Mouse (Mus musculus) stomach, embryonic 15.5 days (tissue): Measurements from ENCODE around the gene Arhgef40. TPM values are rescaled to one million over a fixed set of nuclear protein-coding genes. Genes with fewer than 3 reads are reported as not detected.

ENCODE experiments used
- ATAC-seq: fragments of 200-750 bp; cut with Nextera tagmentation; 2 replicates; pipeline ENCODE4 v1.8.0; 2017; ENCODE audit warnings: low read depth, moderate number of reproducible peaks, moderate TSS enrichment; ENCODE audit not compliant: insufficient read depth, low FRiP score
- H3K27ac ChIP-seq: fragments of 300-500 bp; sonication (generic); 2 replicates; pipeline ENCODE4 v1.5.1; 2015; ENCODE audit warnings: mild to moderate bottlenecking, inconsistent platforms
- H3K27me3 ChIP-seq: fragments of 300-500 bp; sonication (generic); replicated peaks from 2 replicates; pipeline ENCODE4 v1.6.1; 2015; ENCODE audit warnings: inconsistent platforms
- H3K36me3 ChIP-seq: fragments of 300-500 bp; sonication (generic); 2 replicates; pipeline ENCODE4 v1.6.1; 2015; ENCODE audit warnings: inconsistent platforms
- H3K4me1 ChIP-seq: fragments of 300-500 bp; sonication (generic); 2 replicates; pipeline ENCODE4 v1.6.1; 2015; ENCODE audit warnings: inconsistent platforms
- H3K4me2 ChIP-seq: fragments of 300-500 bp; sonication (generic); 2 replicates; pipeline ENCODE4 v1.6.1; 2015; ENCODE audit warnings: mild to moderate bottlenecking, inconsistent platforms
- H3K4me3 ChIP-seq: fragments of 300-500 bp; sonication (generic); replicated peaks from 2 replicates; pipeline ENCODE4 v1.5.1; 2015; ENCODE audit warnings: inconsistent platforms
- H3K9ac ChIP-seq: fragments of 300-500 bp; sonication (generic); 2 replicates; pipeline ENCODE4 v1.6.1; 2015; ENCODE audit warnings: inconsistent platforms
- H3K9me3 ChIP-seq: fragments of 300-500 bp; sonication (generic); 2 replicates; pipeline ENCODE4 v1.6.1; 2016; ENCODE audit warnings: inconsistent platforms
- WGBS: fragments of 180-500 bp; shearing (Covaris S2); methylation state at CpG from one replicate; pipeline ENCODE4 v1.1.7; 2015; 5-methylcytosine and 5-hydroxymethylcytosine counted together
- polyA plus RNA-seq: library from polyadenylated mRNA; unstranded; fragments of >200 nt; fragmentation: Nextera tagmentation; extraction: Ambion mirVana; gene quantifications from 2 replicates; pipeline ENCODE4 v1.2.1, GENCODE M21; 2015

Gene Arhgef40
- polyA plus RNA-seq, 1 experiment from 2014 or later: 85.7 TPM

- Histone ChIP-seq H3K9me3 (no peaks in the 10 kb centered on the region), H3K4me2 (no peak overlapping the region), H3K27ac (no peak overlapping the region), H3K36me3 (peaks cover 53% of the 10 kb centered on the region), H3K4me1 (peaks cover 19% of the 10 kb centered on the region), H3K27me3 (no peaks in the 10 kb centered on the region), H3K4me3 (no peak overlapping the region), H3K9ac (no peak overlapping the region)
- 79% methylated on average over 6 of the region's 6 CpGs for WGBS
- ATAC-seq: no peak
Observed at GRCm38 (mm10) chr14:52005616-52006015, 21.1 kb downstream of the Arhgef40 start.

GRCm38 (mm10) chr14:52006241-52006640 is 21.7 kb downstream of the Arhgef40 start:
- no peaks in the 10 kb centered on the region for H3K27me3 ChIP-seq
- no peak overlapping the region for H3K9ac ChIP-seq
- H3K9me3 ChIP-seq: no peaks in the 10 kb centered on the region
- 80% methylated on average over 8 of the region's 8 CpGs for WGBS
- peaks cover 22% of the 10 kb centered on the region for H3K4me1 ChIP-seq
- H3K27ac ChIP-seq: no peak overlapping the region
- no peak overlapping the region for H3K4me3 ChIP-seq
- H3K4me2 ChIP-seq: no peak overlapping the region
- no peak for ATAC-seq
- peaks cover 50% of the 10 kb centered on the region for H3K36me3 ChIP-seq

DNA sequence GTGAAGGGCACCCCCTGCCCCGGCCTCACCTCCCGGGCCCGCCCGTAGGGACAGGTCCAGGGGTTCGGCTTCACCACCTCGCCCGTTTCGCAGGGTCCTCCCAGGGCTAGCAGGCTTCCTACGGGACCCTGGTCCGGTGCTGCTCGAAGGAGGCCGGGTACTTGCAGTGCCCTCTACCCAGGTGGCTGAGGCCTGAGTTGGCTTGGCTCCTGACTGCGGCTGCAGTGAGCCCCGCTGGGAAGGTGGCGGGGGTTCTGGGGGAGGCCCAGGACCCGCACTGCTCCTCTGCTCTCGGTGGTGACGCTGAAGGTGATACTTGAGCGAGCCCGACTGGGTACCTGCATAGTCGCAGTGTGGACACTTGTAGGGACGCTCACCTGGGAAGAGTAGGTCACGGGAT is 22.3 kb downstream of the Arhgef40 start:
- 92% methylated on average over 23 of the region's 23 CpGs for WGBS

GRCm38 (mm10) chr14:52008321-52009203 is 24.0 kb downstream of the Arhgef40 start:
- H3K4me1 ChIP-seq: peaks cover 22% of the 10 kb centered on the region
- ATAC-seq: peak; percentile 57
- no peak overlapping the region for H3K4me3 ChIP-seq
- H3K4me2 ChIP-seq: peak overlapping the region; percentile 17
- WGBS: 56% methylated on average over 38 of the region's 38 CpGs
- H3K27ac ChIP-seq: no peak overlapping the region
- no peaks in the 10 kb centered on the region for H3K27me3 ChIP-seq
- no peaks in the 10 kb centered on the region for H3K9me3 ChIP-seq
- H3K9ac ChIP-seq: no peak overlapping the region
- H3K36me3 ChIP-seq: peaks cover 43% of the 10 kb centered on the region

More for the DNA sequence above, 22.3 kb downstream of the Arhgef40 start:
- Histone ChIP-seq H3K9ac (no peak overlapping the region), H3K27ac (no peak overlapping the region), H3K9me3 (no peaks in the 10 kb centered on the region), H3K4me1 (peaks cover 22% of the 10 kb centered on the region), H3K4me3 (no peak overlapping the region), H3K36me3 (peaks cover 49% of the 10 kb centered on the region), H3K27me3 (no peaks in the 10 kb centered on the region), H3K4me2 (no peak overlapping the region)
- no peak for ATAC-seq

GRCm38 (mm10) chr14:52009361-52009760 is 24.8 kb downstream of the Arhgef40 start:
- peak overlapping the region; percentile 17 for H3K4me2 ChIP-seq
- no peak overlapping the region for H3K27ac ChIP-seq
- H3K9ac ChIP-seq: no peak overlapping the region
- H3K4me3 ChIP-seq: no peak overlapping the region
- no peak for ATAC-seq
- 62% methylated on average over 26 of the region's 26 CpGs for WGBS
- H3K4me1 ChIP-seq: peaks cover 22% of the 10 kb centered on the region
- H3K36me3 ChIP-seq: peaks cover 39% of the 10 kb centered on the region
- H3K27me3 ChIP-seq: no peaks in the 10 kb centered on the region
- no peaks in the 10 kb centered on the region for H3K9me3 ChIP-seq

DNA sequence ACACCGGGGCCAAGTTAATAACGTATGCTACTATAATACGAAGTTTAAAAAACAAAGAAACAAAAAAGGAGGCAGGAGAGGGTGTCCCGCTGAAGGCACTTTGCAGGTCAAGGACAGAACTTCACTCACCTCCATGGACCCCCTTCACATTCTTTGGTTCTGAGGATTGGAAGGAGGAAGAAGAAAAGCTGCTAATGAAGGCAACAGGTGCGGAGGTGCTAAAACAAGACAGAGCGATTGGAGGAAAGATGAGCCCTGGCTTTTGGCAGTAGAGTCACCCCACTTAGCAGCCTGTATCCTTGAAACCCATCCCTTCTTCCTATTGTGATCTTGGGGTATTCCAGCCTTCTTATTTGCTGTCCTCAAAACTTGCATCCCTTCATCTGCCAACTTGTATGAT is 25.3 kb downstream of the Arhgef40 start:
- Histone ChIP-seq H3K4me3 (no peak overlapping the region), H3K36me3 (peaks cover 34% of the 10 kb centered on the region), H3K27me3 (no peaks in the 10 kb centered on the region), H3K27ac (no peak overlapping the region), H3K9me3 (no peaks in the 10 kb centered on the region), H3K9ac (no peak overlapping the region), H3K4me1 (peaks cover 22% of the 10 kb centered on the region), H3K4me2 (no peak overlapping the region)
- no peak for ATAC-seq
- WGBS: 73% methylated on average over 6 of the region's 6 CpGs

- Histone ChIP-seq H3K4me3 (0 out of 2 replicates have a peak overlapping the region, but pooled peaks have one; percentile 5), H3K27me3 (no peaks in the 10 kb centered on the region), H3K4me2 (peak overlapping the region; percentile 39), H3K9me3 (no peaks in the 10 kb centered on the region), H3K27ac (peak overlapping the region; percentile 49), H3K4me1 (peaks cover 26% of the 10 kb centered on the region), H3K36me3 (peaks cover 27% of the 10 kb centered on the region), H3K9ac (no peak overlapping the region)
- peak; percentile 29; the same call in 1 of the 2 replicates for ATAC-seq
- WGBS: 10% methylated on average over 9 of the region's 9 CpGs
Observed at GRCm38 (mm10) chr14:52010446-52011111, 26.1 kb downstream of the Arhgef40 start.

GRCm38 (mm10) chr14:52011683-52012082 is 27.2 kb downstream of the Arhgef40 start:
- no peak overlapping the region for H3K4me3 ChIP-seq
- no peak overlapping the region for H3K9ac ChIP-seq
- no peak for ATAC-seq
- H3K27me3 ChIP-seq: no peaks in the 10 kb centered on the region
- WGBS: 62% methylated on average over 1 of the region's 1 CpGs
- no peaks in the 10 kb centered on the region for H3K9me3 ChIP-seq
- H3K36me3 ChIP-seq: peaks cover 16% of the 10 kb centered on the region
- H3K4me2 ChIP-seq: no peak overlapping the region
- peaks cover 34% of the 10 kb centered on the region for H3K4me1 ChIP-seq
- no peak overlapping the region for H3K27ac ChIP-seq

DNA sequence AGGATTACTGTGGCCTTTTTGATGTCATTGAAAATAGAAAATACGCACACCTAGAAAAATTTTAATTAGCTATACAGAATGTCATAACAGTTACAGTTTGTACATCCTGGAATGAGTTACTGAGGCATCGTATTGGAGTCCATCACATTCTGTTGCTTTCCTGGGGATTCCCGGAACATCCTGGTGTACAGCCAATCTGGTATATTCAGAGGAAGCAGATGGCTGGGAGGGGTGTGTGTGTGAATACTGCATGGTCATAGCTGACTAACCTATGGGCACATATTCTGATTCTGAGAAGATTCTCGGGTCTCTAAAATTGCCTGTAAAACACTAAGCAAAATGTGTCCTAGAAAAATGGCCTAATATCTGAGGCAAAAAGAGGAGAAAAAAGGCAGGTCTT is 27.6 kb downstream of the Arhgef40 start:
- no peak overlapping the region for H3K9ac ChIP-seq
- H3K27me3 ChIP-seq: no peaks in the 10 kb centered on the region
- H3K4me3 ChIP-seq: no peak overlapping the region
- no peaks in the 10 kb centered on the region for H3K9me3 ChIP-seq
- no peak overlapping the region for H3K27ac ChIP-seq
- H3K4me1 ChIP-seq: peaks cover 34% of the 10 kb centered on the region
- H3K4me2 ChIP-seq: no peak overlapping the region
- ATAC-seq: no peak
- H3K36me3 ChIP-seq: peaks cover 12% of the 10 kb centered on the region
- 71% methylated on average over 4 of the region's 4 CpGs for WGBS

DNA sequence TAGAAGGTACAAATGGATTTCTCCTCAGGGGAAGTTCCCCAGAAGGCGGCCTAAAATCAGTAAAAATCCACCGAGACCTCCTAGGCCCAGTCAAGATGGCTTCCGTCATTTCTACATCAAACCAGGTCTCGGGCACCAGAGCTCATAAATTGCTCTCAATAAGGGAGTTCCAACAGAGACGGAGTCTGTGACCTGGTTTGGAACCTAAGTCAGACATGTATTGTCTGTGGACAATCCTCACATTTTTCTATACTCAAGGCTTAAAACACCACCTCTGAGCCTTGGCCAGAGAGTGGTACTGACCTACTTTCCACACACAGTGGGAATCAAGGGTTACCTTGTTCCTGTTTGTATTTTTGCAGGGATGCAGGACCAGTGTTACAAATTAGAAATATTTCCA is 28.0 kb downstream of the Arhgef40 start:
- no peak overlapping the region for H3K4me3 ChIP-seq
- no peak for ATAC-seq
- H3K27me3 ChIP-seq: no peaks in the 10 kb centered on the region
- H3K9ac ChIP-seq: no peak overlapping the region
- H3K4me1 ChIP-seq: peaks cover 34% of the 10 kb centered on the region
- no peak overlapping the region for H3K4me2 ChIP-seq
- whole genome bisulfite sequencing: 75% methylated on average over 5 of the region's 5 CpGs
- no peak overlapping the region for H3K27ac ChIP-seq
- peaks cover 8% of the 10 kb centered on the region for H3K36me3 ChIP-seq
- H3K9me3 ChIP-seq: no peaks in the 10 kb centered on the region

- Histone ChIP-seq H3K36me3 (peaks cover 6% of the 10 kb centered on the region), H3K9me3 (no peaks in the 10 kb centered on the region), H3K4me2 (peak overlapping the region; percentile 67), H3K27me3 (no peaks in the 10 kb centered on the region), H3K9ac (no peak overlapping the region), H3K27ac (peak overlapping the region; percentile 94; the same call in 1 of the 2 replicates), H3K4me1 (peaks cover 34% of the 10 kb centered on the region), H3K4me3 (peak overlapping the region; percentile 64)
- ATAC-seq: no peak
- 59% methylated on average over 8 of the region's 8 CpGs for WGBS
Observed at GRCm38 (mm10) chr14:52013021-52013610, 28.6 kb downstream of the Arhgef40 start.
